In genomic region chr2:27656576-27656975, GRCm38 (mm10) we compare ENCODE assay signal across 16 mouse cellular contexts.
"Had no signal": no experiment of that assay in that cellular context is flagged by ENCODE, and none has a peak within 500 bp of the region (broad histone marks: within the 10 kb centered on the region; RNA-seq: fewer than 3 reads in every experiment).

No protein-coding gene starts in this region.

- ATAC-seq: lung, postnatal 0 days; midbrain, embryonic 13.5 days; midbrain, embryonic 15.5 days had no signal

- H3K36me3 ChIP-seq: lung, embryonic 15.5 days; midbrain, embryonic 13.5 days; midbrain, embryonic 15.5 days; neural tube, embryonic 12.5 days had no signal

- H3K27ac ChIP-seq: lung, embryonic 15.5 days; macrophage; midbrain, embryonic 13.5 days; midbrain, embryonic 15.5 days; neural tube, embryonic 12.5 days had no signal

- H3K4me1 ChIP-seq: megakaryocyte, embryonic 14.5 days; midbrain, embryonic 15.5 days; neural tube, embryonic 12.5 days had no signal

- H3K4me3 ChIP-seq: lung, embryonic 15.5 days; megakaryocyte, embryonic 14.5 days; midbrain, embryonic 13.5 days; midbrain, embryonic 15.5 days; neural tube, embryonic 12.5 days had no signal

- H3K9ac ChIP-seq: lung, embryonic 15.5 days; midbrain, embryonic 13.5 days; midbrain, embryonic 15.5 days; neural tube, embryonic 12.5 days had no signal

- DNase-seq: lung, adult 2 months; lung, postnatal 14 days; lung, postnatal 36 days; right cerebral cortex, postnatal 14 days; spleen, adult 18-20 months; thymus, adult 18-20 months; thymus, postnatal 14 days; thymus, postnatal 36 days had no signal

- H3K4me2 ChIP-seq: lung, embryonic 15.5 days; midbrain, embryonic 11.5 days; midbrain, embryonic 13.5 days; midbrain, embryonic 15.5 days; neural tube, embryonic 12.5 days had no signal

- H3K9me3 ChIP-seq: lung, embryonic 15.5 days; midbrain, embryonic 15.5 days; neural tube, embryonic 12.5 days had no signal

- H3K27me3 ChIP-seq: lung, embryonic 15.5 days; neural tube, embryonic 12.5 days had no signal
